Mouse (Mus musculus) T-cell, adult 2 months (primary cell): ENCODE results near the gene Itprid1.

Experiments
- DNase-seq: peaks from one replicate; pipeline ENCODE4 v3.0.0; 2022; ENCODE audit warnings: low spot score

Itprid1 gene

DNA sequence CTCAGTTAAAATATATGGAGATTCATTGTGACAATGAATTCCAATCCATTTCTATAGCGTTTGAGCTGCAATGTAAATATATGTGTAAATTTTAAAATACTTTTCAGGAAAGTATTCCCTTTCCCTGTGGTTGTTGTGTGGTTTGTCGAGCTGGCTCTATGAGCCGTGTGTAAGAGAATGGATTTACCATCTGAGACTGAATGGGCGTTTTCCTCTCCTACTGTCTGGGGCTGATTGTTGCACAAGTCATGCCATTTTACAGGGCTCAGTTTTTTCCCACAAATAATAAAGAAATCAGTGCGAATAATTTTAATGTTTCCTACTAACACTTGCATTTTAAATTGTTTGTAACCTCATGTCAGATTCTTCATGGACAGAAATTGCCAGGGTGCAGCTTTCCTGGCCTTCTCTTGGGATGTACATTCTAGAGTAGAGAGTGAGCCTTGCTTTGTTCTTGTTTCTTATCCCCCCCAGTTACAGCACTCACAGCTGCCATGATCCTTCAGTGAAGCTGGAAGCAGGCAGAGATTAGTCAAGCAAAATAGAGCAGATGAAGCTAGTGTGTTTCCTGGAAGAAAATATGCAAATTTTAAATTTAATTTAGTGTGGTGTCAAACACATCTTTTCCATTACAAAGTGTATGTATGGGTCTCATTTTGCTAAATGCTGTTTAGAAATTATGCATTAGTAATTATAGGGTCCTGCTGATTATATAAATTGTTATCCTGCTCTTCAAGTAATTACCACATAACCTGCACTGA is 65.1 kb downstream of the Itprid1 start:
- DNase-seq, result no peak

DNA sequence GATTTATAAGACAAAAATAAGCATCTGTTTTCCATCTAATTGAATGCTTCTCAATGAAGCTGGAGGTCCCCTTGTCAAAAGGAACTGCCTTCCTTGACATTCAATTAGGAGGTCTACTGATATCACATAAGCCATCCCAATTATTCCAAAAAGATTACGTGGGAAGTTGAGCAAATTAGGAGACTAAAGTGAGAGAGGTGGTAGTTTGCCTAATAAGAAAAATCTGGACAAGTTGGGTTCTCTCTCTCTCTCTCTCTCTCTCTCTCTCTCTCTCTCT is 65.6 kb downstream of the Itprid1 start:
- DNase-seq, result no peak

DNA sequence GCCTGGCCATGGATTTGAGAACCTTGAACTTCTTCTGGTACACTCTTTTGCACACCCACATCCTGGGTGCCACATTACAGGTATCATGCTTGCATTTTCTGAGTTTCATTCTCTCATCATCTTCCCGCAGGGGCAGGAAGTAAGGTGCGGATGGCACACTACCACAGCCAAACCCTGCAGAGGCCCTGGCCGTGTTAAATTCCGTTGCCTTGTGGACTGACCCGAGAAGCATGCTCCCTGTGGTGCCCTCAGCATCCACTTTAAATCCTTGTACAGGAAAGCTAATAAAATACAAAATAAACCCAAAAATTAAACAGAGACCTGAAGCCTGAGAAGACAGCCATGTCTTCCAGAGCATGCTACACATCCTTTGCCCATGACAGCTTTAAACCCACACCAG is 82.5 kb downstream of the Itprid1 start:
- no peak for DNase-seq

DNA sequence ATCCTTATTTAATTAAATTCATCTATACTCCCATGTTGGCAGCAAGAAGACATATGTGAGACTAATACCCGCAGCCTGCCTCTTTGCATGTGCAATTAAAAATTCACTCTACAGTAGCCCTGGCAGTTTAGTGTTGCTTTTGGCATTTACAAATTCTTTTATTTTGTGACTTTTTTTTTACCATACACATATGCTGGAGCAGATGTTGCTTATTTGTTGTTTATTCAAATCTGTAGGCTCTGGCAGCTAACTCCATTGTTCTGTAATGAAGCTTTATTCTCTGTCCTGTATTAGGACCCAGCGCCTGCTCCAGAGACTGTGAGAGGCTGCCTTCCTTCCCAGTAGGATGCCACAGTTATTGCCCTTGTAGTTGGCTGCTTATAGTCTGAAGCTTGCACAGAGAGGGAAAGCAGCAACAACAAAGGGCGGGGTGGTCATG is 83.6 kb downstream of the Itprid1 start:
- DNase-seq, result no peak

DNA sequence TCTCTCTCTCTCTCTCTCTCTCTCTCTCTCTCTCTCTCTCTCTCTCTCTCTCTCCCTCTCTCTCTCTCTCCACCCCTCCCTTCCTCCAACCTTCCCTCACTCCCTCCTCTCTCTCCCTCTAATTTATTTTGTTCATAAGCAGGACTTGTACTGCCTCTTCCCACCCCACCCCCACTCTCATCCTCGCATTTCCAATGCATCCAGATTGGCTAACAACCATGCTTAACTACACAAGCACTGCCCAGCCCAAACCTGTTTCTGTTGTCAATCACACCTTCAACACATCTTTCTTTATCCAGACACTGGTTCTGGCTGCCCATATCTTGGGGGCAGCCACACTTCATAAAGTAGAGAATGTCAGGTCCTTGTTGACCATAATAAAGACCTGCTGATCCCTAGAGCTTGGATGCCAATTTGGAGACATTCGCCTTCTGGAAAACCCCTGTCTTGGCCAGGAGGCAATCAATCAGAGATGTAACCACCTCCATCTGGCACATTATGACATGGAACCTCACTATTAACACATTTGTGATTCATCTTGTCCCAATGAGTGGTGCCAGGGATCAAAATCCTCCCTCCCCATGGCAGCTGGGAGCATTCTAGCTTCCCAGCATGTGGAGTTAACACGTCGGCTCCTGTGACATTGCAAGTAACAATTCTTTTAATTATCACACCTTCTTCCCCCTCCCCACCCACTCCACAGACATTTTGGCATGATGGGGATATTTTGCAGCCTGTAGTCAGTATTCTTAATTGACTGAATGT is 84.4 kb downstream of the Itprid1 start:
- DNase-seq, result no peak

DNA sequence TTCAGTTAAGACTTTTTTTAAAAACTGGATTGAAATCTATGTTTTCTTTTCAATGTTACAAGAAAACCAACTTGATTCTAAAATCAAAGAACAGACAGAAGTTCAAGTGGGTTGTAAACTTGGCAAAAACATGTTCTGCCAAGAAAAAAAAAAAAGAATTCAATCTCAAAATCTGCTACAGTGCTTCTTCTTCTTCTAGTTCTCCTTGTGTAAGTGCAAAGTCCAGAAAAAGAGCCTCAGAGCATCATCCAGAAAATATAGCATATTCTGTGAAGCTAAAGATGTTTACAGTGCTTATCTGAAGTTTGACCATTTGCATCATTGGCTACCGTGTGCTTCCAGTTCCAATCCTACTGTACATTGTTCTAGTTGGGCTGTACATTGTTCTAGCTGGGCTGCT is 108.0 kb downstream of the Itprid1 start:
- no peak for DNase-seq

DNA sequence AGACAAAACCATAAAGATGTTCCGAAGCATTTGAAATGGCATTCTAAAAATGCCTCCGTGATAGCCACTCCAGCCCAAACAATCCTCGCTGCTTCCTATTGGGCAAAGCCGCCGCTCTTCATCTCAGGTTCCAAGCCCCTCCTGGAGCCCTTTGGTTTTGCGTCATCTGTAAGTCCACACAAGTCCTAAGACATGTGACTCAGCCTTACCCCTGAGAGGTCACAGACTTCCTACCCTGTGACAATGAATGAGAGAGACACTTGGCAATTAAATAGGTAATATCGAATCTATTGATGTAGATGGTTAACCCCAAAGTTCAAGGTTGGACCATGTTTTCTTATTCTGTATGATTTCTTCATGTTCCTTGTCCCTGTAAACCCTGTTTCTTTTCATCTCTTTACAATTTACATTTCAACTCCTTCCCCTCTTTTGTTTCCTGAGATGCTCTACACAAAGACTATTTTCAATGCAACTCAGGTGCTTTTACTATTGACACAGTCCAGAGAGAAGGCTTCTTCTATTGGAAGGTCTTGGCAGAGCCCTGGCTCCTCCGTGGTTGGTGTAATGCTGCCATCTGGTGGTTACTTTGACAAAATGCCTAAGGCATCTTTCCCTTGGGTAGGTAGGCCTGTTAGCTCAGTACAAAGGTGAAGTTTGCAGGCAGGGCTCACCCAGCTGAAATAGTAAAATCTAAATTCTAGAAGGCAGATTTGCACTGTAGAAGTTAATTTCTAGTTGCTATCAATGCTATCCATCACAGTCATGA is 113.8 kb downstream of the Itprid1 start:
- DNase-seq, result no peak

DNA sequence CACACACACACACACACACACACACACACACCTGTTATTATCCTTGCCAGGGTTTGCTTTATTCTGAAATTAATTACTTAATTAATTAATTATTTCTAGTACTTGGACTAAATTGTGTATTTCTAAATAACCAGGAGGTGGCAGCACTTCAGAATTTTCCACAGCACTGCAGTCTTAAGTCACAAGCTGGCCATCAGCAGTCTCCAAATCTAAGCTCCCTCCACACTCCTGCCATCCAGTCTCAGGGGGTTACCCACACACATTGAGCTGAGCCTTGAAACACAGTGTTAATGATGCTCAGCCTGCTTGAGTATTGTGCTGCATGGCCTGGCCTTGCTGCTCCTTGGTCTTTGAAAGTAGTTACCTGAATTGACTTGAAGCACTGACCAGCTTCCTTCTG is 136.3 kb downstream of the Itprid1 start:
- no peak for DNase-seq

DNA sequence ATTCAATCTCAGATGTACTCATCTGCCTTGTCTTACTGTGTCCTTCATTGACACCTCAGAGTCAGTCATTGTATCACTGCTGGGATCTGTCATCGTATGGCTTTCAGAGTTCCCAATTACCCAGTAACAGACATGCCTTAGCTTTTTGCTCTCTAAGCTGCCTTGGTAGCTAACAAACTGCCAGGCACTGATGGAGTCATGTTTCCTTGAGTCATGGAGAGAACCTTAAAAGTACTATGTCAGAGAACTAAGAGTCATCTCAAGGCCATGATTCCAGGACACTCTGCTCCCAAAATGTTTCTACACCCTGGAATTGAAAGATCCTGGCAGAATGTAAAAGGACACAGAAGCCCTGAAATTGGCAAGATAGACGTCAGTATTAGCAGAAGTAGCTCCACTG is 143.1 kb downstream of the Itprid1 start:
- no peak for DNase-seq

DNA sequence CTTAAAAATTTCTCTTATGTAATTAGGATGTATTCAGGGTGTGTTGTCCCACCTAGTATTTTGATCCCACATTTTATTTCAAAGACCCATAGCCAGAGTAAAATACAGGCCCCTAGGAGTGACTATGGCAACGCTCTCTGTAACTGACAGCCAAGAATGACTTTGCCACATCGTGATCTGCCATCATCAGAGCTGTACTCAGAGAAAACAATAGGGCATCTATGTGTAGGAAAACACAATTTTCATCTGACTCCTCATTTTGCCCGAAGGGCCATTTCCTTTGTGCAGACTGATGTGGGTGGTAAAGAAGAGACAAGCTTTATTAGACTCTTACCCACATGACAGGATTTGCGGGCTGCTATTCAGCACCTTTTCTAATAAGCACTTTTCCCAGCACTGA is 172.0 kb downstream of the Itprid1 start:
- no peak for DNase-seq

DNA sequence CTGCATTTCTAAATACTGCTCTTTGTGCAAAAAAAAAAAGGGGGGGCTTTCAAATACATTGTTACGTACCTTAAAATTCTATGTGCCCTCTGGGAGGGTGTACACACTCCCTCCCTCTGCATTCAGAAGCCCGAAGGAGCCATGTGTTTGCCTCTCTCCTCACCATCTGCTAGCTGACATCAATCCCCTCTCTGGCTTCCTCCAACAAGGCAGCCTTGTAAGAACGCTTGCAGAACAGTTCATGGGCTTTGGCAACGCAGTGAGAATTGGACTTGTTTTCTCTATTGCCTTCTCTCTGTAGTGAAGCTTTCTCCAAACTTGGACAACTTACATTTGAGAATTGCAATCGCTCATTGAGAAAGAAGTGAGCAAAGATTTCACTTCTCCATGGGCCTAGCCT is 175.7 kb downstream of the Itprid1 start:
- no peak for DNase-seq

DNA sequence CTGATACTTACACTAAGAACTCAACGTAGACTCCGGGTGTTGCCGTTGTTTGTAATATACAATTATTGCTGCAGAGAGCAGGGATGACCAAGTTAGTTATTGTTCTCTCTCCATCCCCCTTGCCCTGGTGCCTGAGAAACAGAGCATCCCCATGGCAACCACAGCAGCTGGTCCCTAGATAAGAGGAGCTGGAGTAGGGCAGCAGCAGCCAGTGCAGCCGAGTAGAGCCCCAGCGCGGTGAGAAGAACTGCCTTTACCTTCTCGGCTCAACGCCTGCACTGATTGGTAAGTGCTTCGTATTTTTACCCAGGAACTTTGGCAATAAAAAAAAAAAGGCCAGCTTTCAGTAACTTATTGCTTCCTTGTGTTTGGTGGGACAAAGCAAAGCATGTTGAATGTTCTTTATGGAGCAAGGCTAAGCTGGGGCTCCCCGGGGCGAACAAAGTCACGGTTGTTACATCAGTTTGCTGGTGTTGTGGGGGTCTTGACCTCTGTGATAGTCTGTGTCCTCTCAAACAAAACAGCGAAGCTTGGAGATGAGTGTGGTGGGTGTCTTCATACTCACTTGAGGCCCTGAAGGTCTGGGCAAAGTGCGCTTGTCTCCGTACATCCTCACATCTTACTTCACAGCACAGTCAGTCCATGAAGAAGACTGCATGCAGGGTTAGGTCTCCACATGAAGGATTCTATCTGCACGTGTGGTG is 180.7 kb downstream of the Itprid1 start, which contains the start of gene Ppp1r17:
Gene Ppp1r17, plus strand, starts transcription at position 207 of the 704 bp plus-strand sequence.
- DNase-seq, result no peak

DNA sequence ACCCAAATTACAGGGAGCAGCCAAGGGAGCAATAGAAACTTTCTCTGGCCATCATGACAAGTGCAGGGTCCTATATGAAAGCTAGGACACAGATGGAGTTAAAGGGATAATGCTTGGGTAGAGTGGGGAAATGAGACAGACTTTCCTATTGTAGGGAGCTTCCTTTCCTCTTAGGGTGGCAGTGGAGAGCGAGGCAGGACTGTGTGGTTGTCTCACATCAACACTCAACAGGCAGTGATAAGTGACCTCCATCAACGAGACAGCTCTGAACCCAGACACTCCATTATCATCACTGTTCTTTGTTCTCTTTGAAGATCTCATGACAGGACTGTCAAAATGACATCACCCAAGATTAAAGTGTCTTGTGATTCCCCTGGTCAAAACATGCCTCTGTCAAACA is 182.9 kb downstream of the Itprid1 start:
- DNase-seq, result no peak

DNA sequence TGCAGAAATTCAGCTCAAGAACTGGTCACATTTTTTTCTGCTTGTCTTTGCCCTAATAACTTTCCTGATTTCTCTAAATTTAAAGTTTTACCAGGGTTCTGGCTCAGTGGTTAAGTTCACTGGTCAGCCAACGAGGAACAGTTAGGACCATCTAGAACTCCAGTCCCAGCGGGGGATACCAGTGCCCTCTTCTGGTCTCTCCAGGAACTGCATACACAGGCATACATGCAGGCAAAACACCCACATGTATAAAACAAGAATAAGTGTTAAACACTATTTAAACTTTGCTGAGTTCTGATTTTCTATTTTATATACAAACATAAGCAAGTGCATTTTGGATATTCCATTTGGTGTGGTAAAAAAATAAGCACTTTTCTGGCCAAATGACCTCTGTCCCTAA is 188.8 kb downstream of the Itprid1 start:
- no peak for DNase-seq

DNA sequence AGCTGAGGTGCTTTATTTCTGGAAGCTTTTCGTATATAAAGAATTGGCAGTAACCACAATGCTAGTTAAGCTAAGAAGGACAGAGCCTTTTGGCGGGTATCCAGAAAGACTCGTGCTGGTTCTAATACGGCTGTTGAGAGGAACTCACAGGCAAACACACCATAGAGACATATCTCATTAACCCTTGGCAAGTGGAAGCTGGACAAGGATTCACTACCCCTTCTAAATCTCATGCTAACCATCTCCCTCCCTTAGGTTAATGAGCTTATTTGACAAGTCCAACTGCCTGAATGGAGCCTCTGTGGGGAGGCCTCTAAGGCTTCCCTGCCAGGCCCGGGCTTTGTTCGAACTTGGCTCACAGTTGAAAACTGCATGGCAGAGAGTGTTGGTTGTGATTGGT is 190.6 kb downstream of the Itprid1 start:
- DNase-seq, result no peak

DNA sequence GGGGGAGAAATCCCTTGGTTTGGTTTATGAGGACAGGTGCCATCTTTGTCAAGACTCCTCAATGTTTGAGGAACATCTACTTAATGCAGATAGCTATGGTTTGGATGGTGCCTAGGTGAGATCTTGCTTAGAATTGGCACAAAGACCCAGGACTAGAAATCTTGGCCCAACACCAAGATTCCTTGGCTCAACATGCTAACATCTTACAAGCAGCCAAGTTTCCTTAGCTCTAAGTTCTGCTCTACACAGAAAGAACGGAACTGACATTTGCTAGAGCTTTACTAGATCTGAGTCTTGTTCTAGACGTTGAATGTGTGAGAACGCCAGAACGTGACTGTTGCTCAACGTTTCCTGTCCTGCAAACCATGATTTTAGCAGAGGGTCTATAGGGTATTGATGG is 191.3 kb downstream of the Itprid1 start:
- DNase-seq, result no peak
